Mouse (Mus musculus) heart, adult 2 months (tissue): ENCODE results near the gene Gm5475.

Experiments
- CTCF ChIP-seq: fragments of 200-600 bp; IDR thresholded peaks from 2 replicates; pipeline ENCODE4 v1.8.1; 2022; ENCODE audit warnings: antibody characterized with exemption, mild to moderate bottlenecking, moderate library complexity
- EP300 ChIP-seq: fragments of 200-500 bp; IDR thresholded peaks from 2 replicates; pipeline ENCODE4 v1.6.1; 2011; ENCODE audit warnings: low read depth, low read length, control low read depth; ENCODE audit not compliant: insufficient read depth
- POLR2A ChIP-seq: fragments of 200-500 bp; IDR thresholded peaks from 2 replicates; pipeline ENCODE4 v1.6.1; 2011; ENCODE audit warnings: mild to moderate bottlenecking, low read depth, low read length, control low read depth; ENCODE audit not compliant: insufficient read depth

- TF ChIP-seq EP300 (no peak), CTCF (no peak), POLR2A (no peak)
Measured at GRCm38 (mm10) chr15:100462086-100462485, 40.1 kb downstream of the Gm5475 start.
